Mouse (Mus musculus) liver, embryonic 14.5 days (tissue): Measurements from ENCODE around the gene Fndc5.

Source experiments
- CTCF ChIP-seq: IDR thresholded peaks from 2 replicates; pipeline ENCODE4 v1.5.1; 2016; ENCODE audit warnings: antibody characterized with exemption, low read depth, control low read depth
- EP300 ChIP-seq: IDR thresholded peaks from 2 replicates; pipeline ENCODE4 v1.6.1; 2016; ENCODE audit warnings: antibody characterized with exemption, low read depth

- TF ChIP-seq CTCF = no peak
- TF ChIP-seq EP300 = no peak
Observed at GRCm38 (mm10) chr4:129135637-129136036, 1.2 kb upstream of the Fndc5 start.
